Mouse (Mus musculus): Measurements from ENCODE around the gene Itga10.
"Not testable (repeated sequence)": the region's sequence is repeated elsewhere in the genome, so short reads cannot be mapped to it uniquely, and the experiment has no call there.

The Itga10 gene

DNA sequence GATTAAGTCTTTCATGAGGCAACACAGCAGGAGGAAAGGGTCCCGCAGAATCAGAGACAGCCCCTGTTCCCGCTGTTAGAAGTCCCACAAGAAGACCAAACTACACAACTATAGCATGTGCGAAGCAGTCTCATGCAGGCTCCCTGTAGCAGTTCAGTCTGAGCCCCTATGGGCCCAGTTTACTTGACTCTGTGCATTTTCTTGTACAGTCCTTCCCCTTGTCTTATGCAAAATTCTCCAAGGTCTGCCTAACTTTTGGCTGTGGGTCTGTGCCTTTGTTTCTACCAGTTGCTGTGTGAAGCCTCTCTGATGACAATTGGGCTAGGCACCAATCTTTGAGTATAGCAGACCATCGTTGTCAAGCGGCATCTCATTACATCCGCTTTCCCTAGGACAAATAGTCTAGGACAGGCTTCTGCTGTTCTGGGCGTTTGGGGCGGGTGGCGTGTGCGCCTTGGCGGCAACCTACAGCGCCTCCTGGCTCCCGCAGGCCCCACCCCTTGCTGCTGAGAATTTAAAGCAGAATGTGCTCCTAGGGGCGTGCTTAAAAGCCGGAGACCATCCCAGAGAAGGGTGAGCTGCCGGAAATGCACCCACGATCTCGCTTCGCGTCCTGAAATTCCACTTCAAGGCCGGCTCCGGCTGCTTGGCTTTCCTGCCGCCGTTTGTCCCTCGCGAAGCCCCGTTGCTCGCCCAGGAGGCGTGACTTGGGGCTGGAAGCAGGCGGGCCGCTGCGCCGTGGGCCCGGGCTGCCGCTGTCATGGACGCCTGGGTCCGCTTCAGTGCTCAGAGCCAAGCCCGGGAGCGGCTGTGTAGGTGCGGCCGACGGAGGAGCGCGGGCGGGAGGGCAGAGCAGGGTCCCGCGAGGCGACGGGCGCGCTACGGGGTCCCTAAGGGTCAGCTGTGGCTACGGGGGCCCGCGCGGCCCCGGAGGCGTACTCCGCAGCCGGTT is 10.2 kb upstream of the Itga10 start, which contains the start of the genes Pex11b and Gm42957:
TSS of gene Pex11b (plus strand) at position 449 of the 952 bp plus-strand sequence.
TSS of gene Gm42957 (plus strand) at position 547 of the 952 bp plus-strand sequence.
- DNase-seq (ENCODE audit: low spot score in 2 of 2) = peak; percentile 80 to 82

DNA sequence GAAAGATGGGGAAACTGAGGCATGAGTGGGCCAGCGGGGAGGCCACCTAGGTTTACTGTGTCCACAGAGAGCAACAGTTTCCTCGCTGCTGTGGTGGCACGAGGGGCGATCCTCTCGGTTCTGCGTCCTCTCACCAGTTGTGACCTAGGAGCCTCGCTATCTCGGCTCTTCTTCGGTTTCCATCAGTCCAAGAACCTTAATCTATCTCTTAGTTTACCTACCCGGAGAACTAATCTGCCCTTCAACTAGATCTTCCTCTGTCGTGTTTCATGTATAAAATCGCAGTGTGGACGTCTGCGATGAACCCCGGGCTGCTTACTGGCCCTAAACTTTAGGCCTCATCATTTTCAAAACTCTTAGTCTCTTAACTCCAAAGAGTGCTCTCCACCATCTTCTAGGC is 9.5 kb upstream of the Itga10 start:
- no peak for DNase-seq (ENCODE audit: low spot score in 2 of 2)

DNA sequence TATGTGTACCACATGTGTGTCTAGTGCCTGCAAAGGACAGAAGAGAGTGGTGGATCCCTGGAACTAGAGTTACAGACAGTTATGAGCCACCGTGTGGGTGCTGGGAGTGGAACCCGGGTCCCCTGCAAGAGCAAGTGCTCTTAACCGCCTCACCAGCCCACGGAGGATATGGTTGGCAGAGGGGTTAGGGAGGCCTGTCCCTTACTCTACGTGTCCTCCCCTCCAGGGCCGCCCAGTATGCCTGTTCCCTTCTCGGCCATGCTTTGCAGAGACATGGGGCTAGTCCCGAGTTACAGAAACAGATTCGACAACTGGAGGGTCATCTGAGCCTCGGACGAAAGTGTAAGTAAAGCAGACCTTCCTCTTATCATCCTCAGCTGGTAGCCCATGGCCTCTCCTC is 8.9 kb upstream of the Itga10 start:
- DNase-seq (ENCODE audit: low spot score in 2 of 2) = no peak

DNA sequence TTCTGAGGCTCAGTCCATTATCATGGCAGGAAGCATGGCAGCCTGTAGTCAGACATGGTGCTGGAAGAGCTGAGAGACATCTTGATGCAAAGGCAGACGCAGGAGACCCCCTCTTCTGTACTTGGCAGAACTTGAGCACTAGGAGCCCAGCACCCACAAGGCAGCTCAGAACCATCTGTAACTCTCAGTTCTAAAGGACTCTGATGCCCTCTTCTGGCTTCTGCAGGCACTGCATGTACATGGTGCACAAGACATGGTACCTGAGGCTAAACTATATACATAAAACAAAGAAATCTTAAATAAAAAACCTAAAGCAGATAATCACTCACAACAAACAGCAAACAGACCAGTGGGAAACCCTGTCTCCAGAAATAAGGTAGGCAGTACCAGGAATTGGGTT is 6.2 kb upstream of the Itga10 start:
- peak in 1 of 2 experiments; percentile 53 for DNase-seq (ENCODE audit: low spot score in 2 of 2)

DNA sequence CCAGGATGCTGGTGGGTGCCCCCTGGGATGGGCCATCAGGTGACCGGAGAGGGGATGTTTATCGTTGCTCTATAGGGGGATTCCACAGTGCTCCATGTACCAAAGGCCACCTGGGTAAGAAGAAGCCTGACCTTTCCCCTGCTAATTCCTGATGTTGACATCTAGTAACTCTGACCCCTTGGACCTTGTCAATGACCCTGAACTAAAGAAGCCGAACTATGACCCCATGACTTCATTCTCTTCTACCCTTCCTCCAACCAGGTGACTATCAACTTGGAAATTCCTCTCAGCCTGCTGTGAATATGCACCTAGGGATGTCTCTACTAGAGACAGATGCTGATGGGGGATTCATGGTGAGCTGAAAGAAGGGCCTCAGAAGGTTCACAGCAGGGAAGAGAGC is 2.0 kb downstream of the Itga10 start:
- DNase-seq (ENCODE audit: low spot score in 2 of 2) = no peak

GRCm38 (mm10) chr3:96660901-96661300 is 15.5 kb downstream of the Itga10 start:
- DNase-seq (ENCODE audit: low spot score in 2 of 2) = no peak

DNA sequence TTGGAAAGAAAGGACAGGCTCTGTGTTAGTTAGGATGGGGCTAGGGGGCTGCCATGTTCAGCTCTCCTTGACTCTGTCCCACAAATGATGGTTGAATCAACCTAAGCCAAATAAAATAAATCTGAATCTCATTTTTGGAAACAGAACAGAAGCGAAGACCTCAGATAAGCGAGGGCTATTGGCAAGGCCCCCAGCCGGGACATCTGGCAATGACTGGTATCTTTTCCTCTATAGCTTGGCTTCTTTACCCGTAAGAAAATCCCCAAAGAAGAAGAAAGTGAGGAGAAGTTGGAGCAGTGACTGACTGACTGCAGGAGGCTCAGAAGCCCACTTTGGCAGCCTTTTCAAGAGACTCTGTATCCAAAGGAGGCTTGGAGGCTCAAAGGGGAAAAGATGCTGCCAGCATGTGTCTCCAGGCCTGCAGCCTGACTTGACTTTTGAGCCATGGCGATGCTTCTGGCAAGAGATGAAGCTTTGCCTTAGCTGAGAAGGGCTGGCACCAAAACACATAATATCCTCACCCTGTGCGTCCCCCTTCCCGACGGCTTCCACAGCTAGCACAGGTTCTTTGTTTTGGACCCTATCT is 17.4 kb downstream of the Itga10 start:
- DNase-seq (ENCODE audit: low spot score in 2 of 2) = no peak

- peak; percentile 79 to 88 for DNase-seq (ENCODE audit: low spot score in 2 of 2)
Measured at GRCm38 (mm10) chr3:96663432-96664239, 18.3 kb downstream of the Itga10 start.

- DNase-seq (ENCODE audit: low spot score in 2 of 2) = not testable (repeated sequence)
Measured at GRCm38 (mm10) chr3:96665732-96666363, 20.5 kb downstream of the Itga10 start.

GRCm38 (mm10) chr3:96666916-96667315 is 21.5 kb downstream of the Itga10 start:
- DNase-seq (ENCODE audit: low spot score in 2 of 2) = no peak

- no peak for DNase-seq (ENCODE audit: low spot score in 2 of 2)
Measured at GRCm38 (mm10) chr3:96667316-96667715, 21.9 kb downstream of the Itga10 start.

DNA sequence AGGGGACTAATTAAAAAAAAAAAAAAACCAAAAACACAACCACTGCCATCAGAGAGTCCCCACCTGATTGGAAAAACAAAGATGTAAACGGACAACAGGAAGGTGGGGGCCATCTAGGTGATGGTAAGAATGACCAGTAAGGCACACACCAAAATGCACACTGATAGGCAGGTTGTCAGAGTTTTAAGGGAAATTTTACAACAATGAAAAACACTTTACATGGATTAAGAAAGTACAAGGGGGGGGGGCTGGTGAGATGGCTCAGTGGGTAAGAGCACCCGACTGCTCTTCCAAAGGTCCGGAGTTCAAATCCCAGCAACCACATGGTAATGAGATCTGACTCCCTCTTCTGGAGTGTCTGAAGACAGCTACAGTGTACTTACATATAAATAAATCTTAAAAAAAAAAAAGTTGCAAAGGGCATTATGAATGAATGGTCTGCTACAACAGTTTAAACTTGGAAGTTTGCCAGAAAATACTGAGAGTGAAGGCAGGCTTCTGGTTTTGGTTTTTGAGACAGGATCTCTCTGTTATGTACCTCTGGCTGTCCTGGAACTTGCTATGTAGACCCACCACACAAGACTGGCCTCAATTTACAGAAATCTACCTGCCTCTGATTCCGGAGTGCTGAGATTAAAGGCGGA is 23.2 kb downstream of the Itga10 start:
- no peak for DNase-seq (ENCODE audit: low spot score in 2 of 2)

GRCm38 (mm10) chr3:96669727-96670468 is 24.5 kb downstream of the Itga10 start, which contains the start of gene Ankrd35:
Ankrd35 (plus strand) TSS chr3:96670131.
- DNase-seq (ENCODE audit: low spot score in 2 of 2) = peak; percentile 56 to 58

DNA sequence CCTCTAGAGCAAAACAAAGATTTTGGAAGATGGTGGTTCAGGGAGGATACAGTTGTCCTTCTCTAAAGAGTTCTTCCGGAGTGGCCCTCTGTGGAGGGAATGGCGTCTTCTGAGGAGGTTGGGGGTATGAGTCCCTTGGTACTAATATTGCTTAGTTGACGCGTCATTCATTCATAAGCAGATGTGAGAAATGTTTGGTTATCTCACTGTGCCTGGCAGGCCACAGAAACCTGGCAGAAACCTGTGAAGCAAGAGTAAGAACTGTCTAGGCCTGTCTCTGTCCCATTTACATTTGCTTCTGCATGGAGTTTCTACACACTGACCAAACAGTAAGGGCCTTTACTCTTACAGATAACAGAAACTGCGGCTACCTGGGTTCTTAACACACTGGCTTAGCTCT is 26.1 kb downstream of the Itga10 start:
- no peak for DNase-seq (ENCODE audit: low spot score in 2 of 2)

- DNase-seq (ENCODE audit: low spot score in 2 of 2) = no peak
Measured at GRCm38 (mm10) chr3:96673514-96673913, 28.1 kb downstream of the Itga10 start.

DNA sequence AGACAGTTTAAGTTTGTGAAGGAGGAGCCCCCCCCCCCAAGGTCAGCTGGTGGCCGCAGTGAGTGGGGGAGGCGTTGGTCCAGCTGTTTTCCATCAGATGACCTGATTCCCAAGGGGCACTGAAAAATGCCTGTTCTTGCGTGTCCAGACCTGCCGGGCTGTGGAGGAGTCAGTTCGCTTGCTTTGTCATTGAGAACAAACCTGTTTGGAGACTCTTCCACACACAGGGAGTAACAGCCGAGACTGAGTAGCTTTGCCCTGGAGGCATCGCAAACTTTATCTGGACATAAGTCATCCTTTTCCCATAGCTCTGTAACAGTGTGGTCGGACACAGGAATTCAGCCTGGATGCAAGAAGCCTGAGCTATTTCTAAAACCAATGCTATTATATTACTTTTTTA is 29.1 kb downstream of the Itga10 start:
- DNase-seq (ENCODE audit: low spot score in 2 of 2) = no peak

- DNase-seq (ENCODE audit: low spot score in 2 of 2) = no peak
Measured at GRCm38 (mm10) chr3:96675171-96675570, 29.8 kb downstream of the Itga10 start.

DNA sequence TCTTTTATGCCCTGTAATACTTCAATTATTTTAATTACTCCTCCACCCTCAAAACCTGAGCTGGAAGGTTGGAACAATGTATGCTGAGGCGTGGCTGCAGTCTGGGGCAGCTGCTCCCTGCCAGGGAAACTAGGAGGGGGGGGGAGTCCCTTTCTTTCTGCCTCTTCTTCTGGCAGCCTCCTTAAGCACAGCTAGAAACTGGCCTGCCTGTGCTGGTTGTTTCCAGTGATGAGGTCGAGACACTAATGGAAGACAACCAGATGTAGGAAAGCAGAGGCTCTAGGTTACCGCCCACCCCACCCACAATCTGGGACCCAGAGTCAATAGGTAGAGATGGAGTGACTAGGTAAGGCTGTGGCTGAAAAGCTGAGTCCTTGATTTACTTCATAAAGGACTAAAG is 30.3 kb downstream of the Itga10 start:
- no peak for DNase-seq (ENCODE audit: low spot score in 2 of 2)

- no peak for DNase-seq (ENCODE audit: low spot score in 2 of 2)
Measured at GRCm38 (mm10) chr3:96678456-96678855, 33.1 kb downstream of the Itga10 start.

DNA sequence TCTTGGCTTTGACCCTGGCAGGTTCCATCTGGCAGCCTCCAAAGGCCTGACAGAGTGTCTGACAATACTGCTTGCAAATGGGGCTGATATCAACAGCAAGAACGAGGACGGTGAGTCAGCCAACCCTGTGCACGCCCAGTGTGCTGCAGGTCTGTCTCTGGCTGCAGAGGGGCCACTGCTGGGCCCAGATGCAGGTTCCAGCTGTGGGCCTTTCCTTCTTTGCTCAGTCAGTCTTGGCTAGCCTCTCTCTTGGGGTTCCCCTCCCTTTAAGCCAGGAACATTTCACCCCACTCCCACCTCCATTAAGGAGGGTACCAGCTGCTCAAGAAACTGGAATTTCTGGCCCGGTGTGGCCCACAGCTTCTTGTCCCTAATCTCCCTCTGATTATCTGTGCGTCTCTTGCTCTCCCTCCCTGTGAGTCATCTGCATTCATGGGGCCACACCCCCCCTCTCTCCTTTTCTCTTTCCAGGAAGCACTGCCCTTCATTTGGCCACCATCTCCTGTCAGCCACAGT is 33.8 kb downstream of the Itga10 start:
- DNase-seq (ENCODE audit: low spot score in 2 of 2) = no peak

Measured in cerebellum, postnatal 4 days (tissue).